Mouse (Mus musculus): Measurements from ENCODE around the gene Lrch3. TPM values are rescaled to one million over a fixed set of nuclear protein-coding genes. Genes with fewer than 3 reads are reported as not detected.
"Not testable (repeated sequence)": the region's sequence is repeated elsewhere in the genome, so short reads cannot be mapped to it uniquely, and the experiment has no call there.

Lrch3 gene
- 14.6 and 15.3 TPM in 2 replicates for polyA plus RNA-seq (2015; fragmentation: Nextera tagmentation; extraction: Ambion mirVana)

DNA sequence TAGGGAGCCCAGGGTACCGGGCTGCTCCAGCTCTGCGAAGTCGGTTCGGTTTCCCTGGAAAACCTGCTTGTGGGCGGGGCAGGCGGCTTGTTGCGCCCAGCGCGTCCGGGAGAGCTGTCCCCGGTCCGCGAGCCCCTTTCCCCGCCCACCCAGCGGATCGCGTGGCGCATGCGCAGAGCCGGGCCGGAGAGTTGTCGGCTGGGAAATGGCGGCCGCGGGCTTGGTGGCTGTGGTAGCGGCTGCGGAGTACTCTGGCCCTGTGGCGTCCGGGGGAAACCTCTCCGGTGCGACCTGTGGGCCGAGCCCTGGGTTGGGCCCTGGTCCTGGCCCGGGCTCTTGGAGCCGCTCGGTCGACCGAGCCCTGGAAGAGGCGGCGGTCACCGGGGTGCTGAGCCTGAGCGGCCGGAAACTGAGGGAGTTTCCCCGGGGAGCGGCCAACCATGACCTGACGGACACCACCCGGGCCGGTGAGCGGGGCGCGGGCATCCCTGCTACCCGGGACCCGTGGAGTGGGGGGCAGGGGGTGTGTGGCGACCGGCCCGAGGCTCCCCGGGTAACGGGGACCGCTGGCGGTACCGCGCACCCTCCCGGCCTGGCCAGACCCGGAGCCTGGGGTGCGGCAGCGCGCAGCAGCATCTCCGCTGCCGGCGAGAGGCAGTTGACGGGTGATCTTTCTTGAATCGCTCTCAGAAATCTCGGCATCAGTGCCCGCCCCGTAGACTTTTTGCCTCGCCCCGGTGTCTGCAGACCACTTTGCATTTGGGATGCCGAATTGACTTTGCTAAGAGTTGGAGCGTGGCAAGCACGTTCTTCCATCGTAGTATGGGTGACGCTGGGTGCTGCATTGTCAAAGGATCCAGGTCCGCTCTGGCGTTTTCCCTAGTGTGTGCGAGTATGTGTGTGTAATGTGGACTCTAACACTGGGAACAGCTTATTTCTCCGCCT is at the start of gene Lrch3:
Gene Lrch3, plus strand, starts transcription at position 164 of the 945 bp plus-strand sequence.
- Histone ChIP-seq H3K9me3 (no peaks in the 10 kb centered on the region), H3K27ac (peak within 1 kb of the TSS; percentile 89), H3K9ac (peak within 1 kb of the TSS; percentile 89), H3K4me1 (replicated peaks) (no peaks in the 10 kb centered on the region), H3K4me3 (replicated peaks) (peak within 1 kb of the TSS; percentile 89), H3K27me3 (replicated peaks) (no peaks in the 10 kb centered on the region), H3K4me2 (replicated peaks) (peak within 1 kb of the TSS; percentile 65), H3K36me3 (no peaks in the 10 kb centered on the region)
- WGBS, result under 1% methylated on average over 78 of the region's 85 CpGs
- peak; percentile 95 for ATAC-seq

DNA sequence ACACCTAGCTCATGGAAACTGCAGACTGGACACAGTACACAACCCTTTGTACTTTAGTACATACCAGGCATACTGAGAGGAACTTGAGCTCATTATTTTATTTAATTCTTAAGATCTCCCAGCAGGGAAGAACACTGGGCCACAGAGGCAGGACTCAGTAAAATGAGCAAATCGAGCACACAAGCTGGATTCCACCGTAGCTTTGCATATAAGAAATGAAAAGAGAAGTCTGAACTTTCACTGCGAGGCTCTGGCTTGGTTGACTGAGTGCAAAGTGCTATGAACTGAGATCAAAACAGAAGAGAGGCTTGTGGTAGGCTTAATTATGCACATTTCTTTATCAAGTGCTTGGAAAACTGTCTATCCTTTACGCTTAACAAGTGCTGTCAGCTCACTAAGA is 48.5 kb upstream of the Lrch3 start:
- Histone ChIP-seq H3K4me1 (replicated peaks) (0 out of 2 replicates have a peak, but pooled peaks cover 9% of the 10 kb centered on the region), H3K4me2 (replicated peaks) (no peak overlapping the region), H3K9ac (no peak overlapping the region), H3K27ac (no peak overlapping the region), H3K36me3 (no peaks in the 10 kb centered on the region), H3K9me3 (no peaks in the 10 kb centered on the region), H3K27me3 (replicated peaks) (no peaks in the 10 kb centered on the region), H3K4me3 (replicated peaks) (no peak overlapping the region)
- WGBS, result 89% methylated on average over 4 of the region's 4 CpGs
- no peak for ATAC-seq

DNA sequence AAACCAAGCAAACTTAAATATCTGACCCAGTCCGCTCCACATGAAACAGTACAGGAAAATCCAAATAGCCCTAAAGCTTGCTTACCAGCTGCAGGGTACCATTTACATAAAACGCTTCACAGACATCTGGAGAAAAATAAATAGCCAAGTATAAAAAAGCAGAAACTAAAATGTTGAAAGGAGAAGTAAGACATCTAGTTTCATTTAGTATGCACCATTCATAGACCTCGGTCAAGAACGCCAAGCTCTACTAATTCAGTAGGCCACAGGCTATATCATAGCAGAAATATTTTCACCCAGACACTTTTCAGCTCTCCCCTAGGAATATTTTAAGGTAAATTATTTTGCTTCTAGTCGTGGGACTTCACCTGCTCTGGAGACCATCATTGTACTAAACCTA is 47.2 kb upstream of the Lrch3 start:
- Histone ChIP-seq H3K4me1 (replicated peaks) (0 out of 2 replicates have a peak, but pooled peaks cover 9% of the 10 kb centered on the region), H3K4me3 (replicated peaks) (no peak overlapping the region), H3K27ac (no peak overlapping the region), H3K36me3 (no peaks in the 10 kb centered on the region), H3K9me3 (no peaks in the 10 kb centered on the region), H3K9ac (peak overlapping the region; percentile 64; the same call in 1 of the 2 replicates), H3K27me3 (replicated peaks) (no peaks in the 10 kb centered on the region), H3K4me2 (replicated peaks) (peak overlapping the region; percentile 72)
- WGBS, result 78% methylated on average over 5 of the region's 5 CpGs
- no peak for ATAC-seq

DNA sequence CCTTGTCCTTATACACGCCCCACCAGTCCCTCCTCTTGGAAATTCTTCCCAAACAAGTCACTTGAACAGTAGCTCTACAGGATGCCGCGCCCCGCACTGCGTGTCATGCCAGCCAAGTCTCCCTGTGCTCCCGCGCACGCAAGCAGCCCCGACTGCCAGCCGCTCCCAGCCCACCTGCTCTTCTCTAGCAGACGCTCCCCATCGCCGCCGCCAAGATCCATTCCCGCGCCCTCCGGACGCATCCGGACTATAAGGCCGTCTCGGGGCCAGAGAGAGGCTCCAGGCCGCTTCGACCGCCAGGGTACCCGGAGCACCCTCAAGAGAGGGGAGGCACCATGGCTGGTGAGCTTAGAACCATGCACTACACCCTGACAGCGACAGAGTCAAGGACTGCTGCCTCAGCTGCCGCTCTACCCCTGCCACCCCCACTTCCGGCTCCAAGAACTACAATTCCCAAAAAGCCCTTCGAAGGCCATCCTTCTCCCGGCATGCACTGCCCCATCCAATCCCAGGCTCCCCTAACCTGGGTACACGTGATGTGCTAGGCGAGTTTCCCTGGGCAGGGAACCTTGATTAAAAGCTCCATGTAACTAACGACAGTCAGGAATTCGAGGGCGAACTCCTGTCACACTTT is 45.9 kb upstream of the Lrch3 start:
- Histone ChIP-seq H3K9ac (peak overlapping the region; percentile 64), H3K36me3 (no peaks in the 10 kb centered on the region), H3K9me3 (no peaks in the 10 kb centered on the region), H3K4me3 (replicated peaks) (peak overlapping the region; percentile 70), H3K4me1 (replicated peaks) (0 out of 2 replicates have a peak, but pooled peaks cover 9% of the 10 kb centered on the region), H3K27ac (peak overlapping the region; percentile 62), H3K27me3 (replicated peaks) (no peaks in the 10 kb centered on the region), H3K4me2 (replicated peaks) (peak overlapping the region; percentile 72)
- peak; percentile 99 for ATAC-seq
- WGBS, result under 1% methylated on average over 35 of the region's 35 CpGs

DNA sequence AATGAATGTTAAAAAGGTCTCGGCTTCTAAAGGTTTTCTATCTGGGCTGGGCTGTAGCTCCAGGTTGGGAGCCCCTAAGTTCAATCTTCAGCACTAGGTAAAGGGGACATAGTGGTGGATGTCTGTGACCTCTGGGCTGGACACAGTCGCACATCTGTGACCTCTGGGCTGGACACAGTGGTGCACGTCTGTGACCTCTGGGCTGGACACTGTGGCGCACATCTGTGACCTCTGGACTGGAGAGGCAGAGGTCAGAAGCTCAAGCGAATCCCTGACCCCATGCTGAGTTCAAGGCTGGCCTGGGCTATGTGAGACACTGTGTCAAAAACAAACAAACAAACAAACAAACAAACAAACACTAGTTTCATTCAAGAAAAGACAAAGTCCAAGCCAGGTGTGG is 43.7 kb upstream of the Lrch3 start:
- Histone ChIP-seq H3K9ac (no peak overlapping the region), H3K36me3 (no peaks in the 10 kb centered on the region), H3K4me3 (replicated peaks) (no peak overlapping the region), H3K4me1 (replicated peaks) (0 out of 2 replicates have a peak, but pooled peaks cover 9% of the 10 kb centered on the region), H3K27ac (no peak overlapping the region), H3K9me3 (no peaks in the 10 kb centered on the region), H3K27me3 (replicated peaks) (no peaks in the 10 kb centered on the region), H3K4me2 (replicated peaks) (no peak overlapping the region)
- no peak for ATAC-seq
- WGBS, result 66% methylated on average over 5 of the region's 5 CpGs

DNA sequence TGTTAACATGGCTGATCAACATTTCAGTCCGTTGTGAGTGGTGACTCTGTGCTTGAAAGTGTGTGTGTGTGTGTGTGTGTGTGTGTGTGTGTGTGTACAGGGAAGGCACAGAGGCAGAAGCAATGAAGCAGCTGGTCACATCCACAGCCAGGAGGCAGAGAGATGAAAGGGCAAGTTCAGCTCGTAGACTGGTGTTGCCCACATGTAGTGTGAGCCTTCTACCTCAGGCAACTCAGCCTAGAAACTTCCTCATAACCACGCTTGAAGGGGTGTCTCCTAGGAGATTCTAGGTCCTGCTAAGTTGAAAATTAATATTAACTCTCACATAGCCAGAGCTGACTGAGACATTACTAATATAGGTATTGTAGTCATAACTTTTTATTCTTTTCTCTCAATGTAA is 40.5 kb upstream of the Lrch3 start:
- Histone ChIP-seq H3K27me3 (replicated peaks) (no peaks in the 10 kb centered on the region), H3K9ac (no peak overlapping the region), H3K36me3 (no peaks in the 10 kb centered on the region), H3K9me3 (no peaks in the 10 kb centered on the region), H3K27ac (no peak overlapping the region), H3K4me1 (replicated peaks) (0 out of 2 replicates have a peak, but pooled peaks cover 3% of the 10 kb centered on the region), H3K4me3 (replicated peaks) (no peak overlapping the region), H3K4me2 (replicated peaks) (no peak overlapping the region)
- 60% methylated on average over 3 of the region's 3 CpGs for WGBS
- no peak for ATAC-seq

DNA sequence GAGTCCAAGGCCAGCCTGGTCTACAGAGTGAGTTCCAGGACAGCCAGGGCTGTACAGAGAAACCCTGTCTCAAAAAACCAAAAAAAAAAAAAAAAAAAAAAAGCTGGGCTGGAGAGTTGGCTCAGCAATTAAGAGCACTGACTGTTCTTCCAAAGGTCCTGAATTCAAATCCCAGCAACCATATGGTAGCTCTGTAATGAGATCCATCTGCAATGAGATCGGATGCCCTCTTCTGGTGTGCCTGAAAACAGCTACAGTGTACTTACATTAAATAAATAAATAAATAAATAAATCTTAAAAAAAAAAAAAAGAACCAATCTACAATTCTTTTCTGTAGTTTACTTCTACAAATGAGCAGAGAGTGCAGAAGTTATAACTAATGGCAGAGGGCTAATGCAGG is 38.6 kb upstream of the Lrch3 start:
- ATAC-seq; H3K4me3 ChIP-seq (replicated peaks); H3K27me3 ChIP-seq (replicated peaks); H3K9ac ChIP-seq; H3K27ac ChIP-seq; H3K36me3 ChIP-seq; H3K4me2 ChIP-seq (replicated peaks); H3K9me3 ChIP-seq; H3K4me1 ChIP-seq (replicated peaks): not testable (repeated sequence)
- WGBS, result 62% methylated on average over 1 of the region's 1 CpGs

DNA sequence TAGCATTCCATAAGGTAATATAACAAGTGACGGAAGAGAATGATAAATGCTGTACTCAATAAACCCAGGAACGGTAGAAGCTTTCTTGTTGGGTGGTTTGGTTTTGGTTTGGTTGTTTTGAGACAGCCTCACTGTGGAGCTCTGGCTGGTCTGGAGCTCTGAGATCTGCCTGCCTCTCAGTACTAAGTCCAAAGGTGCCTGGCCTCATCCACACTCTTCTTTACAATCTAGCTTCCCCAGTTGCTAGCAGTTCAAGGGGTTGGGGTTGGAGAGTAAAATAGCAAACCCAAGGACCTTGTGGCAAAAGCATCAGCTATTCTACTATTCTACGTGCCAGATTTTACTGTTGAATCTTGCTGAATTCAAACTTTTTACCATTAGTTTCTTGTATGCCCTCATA is 38.1 kb upstream of the Lrch3 start:
- no peak overlapping the region for H3K4me3 ChIP-seq (replicated peaks)
- H3K4me2 ChIP-seq (replicated peaks), result no peak overlapping the region
- H3K4me1 ChIP-seq (replicated peaks), result peaks cover 9% of the 10 kb centered on the region
- no peak for ATAC-seq
- no peak overlapping the region for H3K9ac ChIP-seq
- no peaks in the 10 kb centered on the region for H3K9me3 ChIP-seq
- no peaks in the 10 kb centered on the region for H3K27me3 ChIP-seq (replicated peaks)
- H3K27ac ChIP-seq, result no peak overlapping the region
- H3K36me3 ChIP-seq, result no peaks in the 10 kb centered on the region
- 83% methylated on average over 3 of the region's 3 CpGs for WGBS

DNA sequence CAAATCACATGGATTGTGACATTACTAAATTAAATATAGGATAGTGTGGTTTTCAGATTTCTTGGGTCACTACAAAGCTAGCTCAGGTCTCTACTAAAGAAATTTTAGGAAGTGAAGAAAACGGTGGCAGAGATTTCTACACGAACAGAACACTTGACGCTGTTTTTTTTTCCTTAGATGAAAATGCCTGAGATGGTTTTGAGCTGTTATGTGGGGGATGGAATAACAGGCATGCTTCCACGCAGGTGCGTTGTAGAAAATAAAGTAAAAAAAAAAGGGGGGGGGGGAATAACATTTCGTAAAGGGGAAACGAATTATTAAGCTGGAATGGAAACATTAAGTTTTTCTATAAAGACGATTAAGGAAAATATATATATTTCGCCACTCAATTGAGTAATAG is 37.1 kb upstream of the Lrch3 start:
- peaks cover 9% of the 10 kb centered on the region for H3K4me1 ChIP-seq (replicated peaks)
- peak overlapping the region; percentile 68 for H3K4me2 ChIP-seq (replicated peaks)
- no peaks in the 10 kb centered on the region for H3K27me3 ChIP-seq (replicated peaks)
- ATAC-seq, result no peak
- peak overlapping the region; percentile 84 for H3K4me3 ChIP-seq (replicated peaks)
- WGBS, result 29% methylated on average over 9 of the region's 9 CpGs
- no peaks in the 10 kb centered on the region for H3K9me3 ChIP-seq
- H3K27ac ChIP-seq, result no peak overlapping the region
- H3K36me3 ChIP-seq, result no peaks in the 10 kb centered on the region
- peak overlapping the region; percentile 91 for H3K9ac ChIP-seq

DNA sequence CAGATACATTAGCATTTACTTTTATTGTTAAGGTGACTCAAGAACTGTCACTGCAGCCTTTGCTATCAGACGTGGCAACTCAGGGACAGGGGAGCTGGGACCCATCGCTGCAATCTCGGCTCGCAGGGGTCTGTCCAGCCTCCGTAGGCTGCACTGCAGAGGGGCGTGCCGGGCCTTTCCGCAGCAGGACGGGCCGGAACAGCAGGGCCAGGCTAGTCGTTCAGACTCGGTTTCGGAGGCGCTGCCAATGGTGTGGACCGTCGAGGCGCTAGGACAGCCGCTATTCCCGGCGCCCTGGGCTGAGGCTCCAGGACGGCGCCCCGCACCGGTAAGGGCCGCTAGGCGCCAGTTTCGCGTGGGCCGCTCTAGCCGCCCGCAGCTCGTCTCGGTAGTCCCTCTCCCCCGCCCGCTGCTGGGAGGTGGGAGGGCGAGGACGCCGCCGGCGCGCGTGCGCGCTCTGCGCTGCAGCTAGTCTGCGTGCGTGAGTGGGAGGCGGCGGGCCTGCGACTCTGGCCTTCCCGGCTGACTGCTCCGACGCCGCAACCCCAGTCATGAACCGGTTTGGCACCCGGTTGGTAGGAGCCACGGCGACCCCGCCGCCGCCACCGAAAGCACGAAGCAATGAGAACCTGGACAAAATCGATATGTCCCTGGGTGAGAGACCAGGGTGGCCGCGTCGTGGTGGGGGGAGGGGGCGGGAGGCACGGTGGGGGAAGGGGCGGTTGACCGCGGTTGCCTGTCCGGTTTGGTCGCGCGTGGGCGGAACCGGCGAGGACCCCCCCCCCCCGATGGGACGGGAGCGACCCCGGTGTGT is 36.4 kb upstream of the Lrch3 start, which contains the start of the genes Fyttd1 and Rubcn:
Gene Fyttd1, plus strand, starts transcription at position 158 of the 814 bp plus-strand sequence.
Gene Rubcn, minus strand, starts transcription at position 424 of the 814 bp plus-strand sequence.
- Histone ChIP-seq H3K9ac (peak within 1 kb of the TSS; percentile 91), H3K4me1 (replicated peaks) (peaks cover 9% of the 10 kb centered on the region), H3K4me3 (replicated peaks) (peak within 1 kb of the TSS; percentile 84), H3K9me3 (no peaks in the 10 kb centered on the region), H3K4me2 (replicated peaks) (peak within 1 kb of the TSS; percentile 68), H3K27me3 (replicated peaks) (no peaks in the 10 kb centered on the region), H3K36me3 (no peaks in the 10 kb centered on the region), H3K27ac (peak within 1 kb of the TSS; percentile 91)
- peak; percentile 97 for ATAC-seq
- WGBS, result under 1% methylated on average over 70 of the region's 83 CpGs

DNA sequence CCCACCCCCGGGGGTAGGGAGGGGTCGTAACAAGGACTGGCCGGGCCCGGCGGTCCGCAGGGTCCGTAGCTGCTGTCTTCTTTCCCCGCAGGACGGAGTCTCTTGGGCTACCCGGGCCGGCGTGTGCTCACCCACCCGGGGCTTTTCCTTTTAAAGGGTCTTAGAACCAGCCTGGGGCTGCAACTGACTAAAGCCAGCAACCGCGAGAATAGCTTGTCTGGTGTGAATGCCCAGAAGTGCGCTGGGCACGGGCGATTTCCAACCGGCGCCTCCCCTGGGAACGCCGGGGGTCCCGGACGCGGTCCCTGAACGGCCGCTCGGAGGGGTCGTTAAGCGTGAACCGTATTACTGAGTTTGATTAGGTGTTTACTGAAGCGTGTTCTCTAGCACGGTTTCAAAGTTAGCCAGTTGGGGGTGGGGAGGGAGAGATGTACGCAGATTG is 35.7 kb upstream of the Lrch3 start:
- 1% methylated on average over 34 of the region's 34 CpGs for WGBS
- Histone ChIP-seq H3K4me1 (replicated peaks) (peaks cover 9% of the 10 kb centered on the region), H3K9me3 (no peaks in the 10 kb centered on the region), H3K36me3 (no peaks in the 10 kb centered on the region), H3K4me2 (replicated peaks) (peak overlapping the region; percentile 68), H3K4me3 (replicated peaks) (peak overlapping the region; percentile 84), H3K27me3 (replicated peaks) (no peaks in the 10 kb centered on the region), H3K27ac (peak overlapping the region; percentile 91), H3K9ac (peak overlapping the region; percentile 91)
- ATAC-seq, result no peak; the same call in 1 of the 2 replicates
